Mouse (Mus musculus) embryonic fibroblast, embryonic 13.5 days (primary cell): ENCODE measurements at regions not wholly inside any gene's neighbourhood (a gene's known extent, or its start where the extent isn't known, plus 50 kb on each side); places are given as distances from the start of the nearest gene placed in this dataset.

Source experiments
- H3K27ac ChIP-seq: 2 replicates; pipeline ENCODE4 v1.5.1; 2012; ENCODE audit warnings: low read length, control low read depth, inconsistent platforms; ENCODE audit not compliant: insufficient read depth
- H3K4me1 ChIP-seq: 2 replicates; pipeline ENCODE4 v1.6.1; 2011; ENCODE audit warnings: low read length; ENCODE audit not compliant: control insufficient read depth, insufficient read depth
- H3K4me3 ChIP-seq: 2 replicates; pipeline ENCODE4 v1.5.1; 2011; ENCODE audit warnings: mild to moderate bottlenecking, control low read depth, low read length; ENCODE audit not compliant: insufficient read depth
- CTCF ChIP-seq: IDR thresholded peaks from 2 replicates; pipeline ENCODE4 v1.5.1; 2011; ENCODE audit warnings: mild to moderate bottlenecking, control low read depth, low read length, moderate library complexity, borderline replicate concordance; ENCODE audit not compliant: insufficient read depth
- POLR2A ChIP-seq: IDR thresholded peaks from 2 replicates; pipeline ENCODE4 v1.6.1; 2011; ENCODE audit warnings: low read depth, mild to moderate bottlenecking, control low read depth, low read length, moderate library complexity

- no peak overlapping the region for H3K4me3 ChIP-seq
- no peak overlapping the region for H3K27ac ChIP-seq
- no peaks in the 10 kb centered on the region for H3K4me1 ChIP-seq
- TF ChIP-seq POLR2A (no peak), CTCF (no peak)
These were observed 485.8 kb downstream of the 1700129C05Rik start for GRCm38 (mm10) chr14:58656935-58657238.

GRCm38 (mm10) chr14:58656212-58656934 is 486.3 kb downstream of the 1700129C05Rik start:
- H3K4me3 ChIP-seq, result no peak overlapping the region
- H3K4me1 ChIP-seq, result no peaks in the 10 kb centered on the region
- TF ChIP-seq POLR2A, result no peak
- no peak for TF ChIP-seq CTCF
- no peak overlapping the region for H3K27ac ChIP-seq

- Histone ChIP-seq H3K4me3 (no peak overlapping the region), H3K27ac (no peak overlapping the region), H3K4me1 (no peaks in the 10 kb centered on the region)
- TF ChIP-seq POLR2A (no peak), CTCF (no peak)
These were observed 489.7 kb downstream of the 1700129C05Rik start for GRCm38 (mm10) chr14:58653026-58653425.

GRCm38 (mm10) chr14:58652004-58652403 is 490.7 kb downstream of the 1700129C05Rik start:
- Histone ChIP-seq H3K4me1 (no peaks in the 10 kb centered on the region), H3K27ac (no peak overlapping the region), H3K4me3 (no peak overlapping the region)
- no peak for TF ChIP-seq CTCF
- TF ChIP-seq POLR2A, result no peak

- Histone ChIP-seq H3K4me1 (no peaks in the 10 kb centered on the region), H3K27ac (no peak overlapping the region), H3K4me3 (no peak overlapping the region)
- no peak for TF ChIP-seq POLR2A
- no peak for TF ChIP-seq CTCF
These were observed 491.5 kb downstream of the 1700129C05Rik start for GRCm38 (mm10) chr14:58651210-58651609.

GRCm38 (mm10) chr14:58638337-58638696 is 504.4 kb downstream of the 1700129C05Rik start:
- Histone ChIP-seq H3K4me1 (no peaks in the 10 kb centered on the region), H3K27ac (no peak overlapping the region), H3K4me3 (no peak overlapping the region)
- no peak for TF ChIP-seq CTCF
- no peak for TF ChIP-seq POLR2A

GRCm38 (mm10) chr14:58637405-58638336 is 505.0 kb downstream of the 1700129C05Rik start:
- TF ChIP-seq POLR2A, result no peak
- no peak for TF ChIP-seq CTCF
- H3K27ac ChIP-seq, result no peak overlapping the region
- H3K4me3 ChIP-seq, result no peak overlapping the region
- no peaks in the 10 kb centered on the region for H3K4me1 ChIP-seq

GRCm38 (mm10) chr14:58631221-58631620 is 511.5 kb downstream of the 1700129C05Rik start:
- no peak overlapping the region for H3K4me3 ChIP-seq
- H3K4me1 ChIP-seq, result no peaks in the 10 kb centered on the region
- no peak overlapping the region for H3K27ac ChIP-seq
- TF ChIP-seq POLR2A, result no peak
- TF ChIP-seq CTCF, result no peak

- Histone ChIP-seq H3K4me3 (no peak overlapping the region), H3K4me1 (no peaks in the 10 kb centered on the region), H3K27ac (no peak overlapping the region)
- TF ChIP-seq POLR2A, result no peak
These were observed 514.4 kb downstream of the 1700129C05Rik start for GRCm38 (mm10) chr14:58628266-58628665.
